Mouse (Mus musculus) ES-Bruce4 (cell line): ENCODE data around the gene Sema4b.

ENCODE experiments used
- CTCF ChIP-seq: IDR thresholded peaks from one replicate; pipeline ENCODE4 v1.8.1; 2011; ENCODE audit warnings: low read depth, low read length
- EP300 ChIP-seq: IDR thresholded peaks from 2 replicates; pipeline ENCODE4 v1.6.1; 2011; ENCODE audit warnings: low read depth, low read length; ENCODE audit not compliant: insufficient read depth

- no peak for TF ChIP-seq EP300
- no peak for TF ChIP-seq CTCF
These were observed 6.9 kb upstream of the Sema4b start for GRCm38 (mm10) chr7:80179790-80180189.
